Mouse (Mus musculus): ENCODE measurements around the gene Cntrob. TPM values are rescaled to one million over a fixed set of nuclear protein-coding genes. Genes with fewer than 3 reads are reported as not detected.

Gene Cntrob
- polyA plus RNA-seq, 1 experiment from 2014 or later, result 5.6 TPM

- Histone ChIP-seq H3K36me3 (replicated peaks; ENCODE audit: insufficient read depth, low read length) (no peaks in the 10 kb centered on the region), H3K4me3 (ENCODE audit: low read depth, low read length) (no peak overlapping the region), H3K9ac (replicated peaks) (no peak overlapping the region), H3K27me3 (ENCODE audit: insufficient read depth, low read length) (peaks cover 18% of the 10 kb centered on the region; the same call in 1 of the 2 replicates), H3K4me1 (ENCODE audit: insufficient read depth) (no peaks in the 10 kb centered on the region), H3K27ac (ENCODE audit: low read depth) (no peak overlapping the region), H3K4me2 (ENCODE audit: low read depth, low read length) (no peak overlapping the region), H3K9me3 (ENCODE audit: low read length) (no peaks in the 10 kb centered on the region)
- WGBS (ENCODE audit: insufficient replicate concordance), result 12% methylated on average over 13 of the region's 13 CpGs
- DNase-seq, result peak; percentile 80
- peak; percentile 15; the same call in 1 of the 2 replicates for ATAC-seq
- TF ChIP-seq EP300 (IDR thresholded peaks at IDR 0.05; ENCODE audit: low read depth) (no peak), CTCF (IDR thresholded peaks at IDR 0.05; ENCODE audit: low read depth) (peak; percentile 84)
Observed at GRCm38 (mm10) chr11:69269575-69269974, 54.0 kb downstream of the Cntrob start.

GRCm38 (mm10) chr11:69268100-69268499 lies 55.5 kb downstream of the Cntrob start:
- H3K4me1 ChIP-seq (ENCODE audit: insufficient read depth), result no peaks in the 10 kb centered on the region
- H3K36me3 ChIP-seq (replicated peaks; ENCODE audit: insufficient read depth, low read length), result no peaks in the 10 kb centered on the region
- no peak for DNase-seq
- no peak overlapping the region for H3K27ac ChIP-seq (ENCODE audit: low read depth)
- no peak overlapping the region for H3K9ac ChIP-seq (replicated peaks)
- no peak overlapping the region for H3K4me3 ChIP-seq (ENCODE audit: low read depth, low read length)
- no peak overlapping the region for H3K4me2 ChIP-seq (ENCODE audit: low read depth, low read length)
- ATAC-seq, result no peak
- TF ChIP-seq CTCF (IDR thresholded peaks at IDR 0.05; ENCODE audit: low read depth) (no peak), EP300 (IDR thresholded peaks at IDR 0.05; ENCODE audit: low read depth) (no peak)
- H3K9me3 ChIP-seq (ENCODE audit: low read length), result no peaks in the 10 kb centered on the region
- 76% methylated on average over 13 of the region's 13 CpGs for WGBS (ENCODE audit: insufficient replicate concordance)
- peaks cover 16% of the 10 kb centered on the region; the same call in 1 of the 2 replicates for H3K27me3 ChIP-seq (ENCODE audit: insufficient read depth, low read length)

GRCm38 (mm10) chr11:69267341-69267740 lies 56.2 kb downstream of the Cntrob start:
- H3K36me3 ChIP-seq (replicated peaks; ENCODE audit: insufficient read depth, low read length), result no peaks in the 10 kb centered on the region
- H3K27ac ChIP-seq (ENCODE audit: low read depth), result no peak overlapping the region
- no peaks in the 10 kb centered on the region for H3K4me1 ChIP-seq (ENCODE audit: insufficient read depth)
- WGBS (ENCODE audit: insufficient replicate concordance), result 25% methylated on average over 7 of the region's 7 CpGs
- no peak overlapping the region for H3K4me2 ChIP-seq (ENCODE audit: low read depth, low read length)
- H3K4me3 ChIP-seq (ENCODE audit: low read depth, low read length), result no peak overlapping the region
- peaks cover 16% of the 10 kb centered on the region; the same call in 1 of the 2 replicates for H3K27me3 ChIP-seq (ENCODE audit: insufficient read depth, low read length)
- DNase-seq (no peak), ATAC-seq (no peak)
- no peaks in the 10 kb centered on the region for H3K9me3 ChIP-seq (ENCODE audit: low read length)
- no peak overlapping the region for H3K9ac ChIP-seq (replicated peaks)
- TF ChIP-seq CTCF (IDR thresholded peaks at IDR 0.05; ENCODE audit: low read depth) (peak; percentile 55), EP300 (IDR thresholded peaks at IDR 0.05; ENCODE audit: low read depth) (no peak)

GRCm38 (mm10) chr11:69266253-69266652 lies 57.3 kb downstream of the Cntrob start:
- Histone ChIP-seq H3K9me3 (ENCODE audit: low read length) (no peaks in the 10 kb centered on the region), H3K9ac (replicated peaks) (no peak overlapping the region), H3K4me1 (ENCODE audit: insufficient read depth) (no peaks in the 10 kb centered on the region), H3K27me3 (ENCODE audit: insufficient read depth, low read length) (peaks cover 11% of the 10 kb centered on the region; the same call in 1 of the 2 replicates), H3K36me3 (replicated peaks; ENCODE audit: insufficient read depth, low read length) (no peaks in the 10 kb centered on the region), H3K4me3 (ENCODE audit: low read depth, low read length) (no peak overlapping the region), H3K27ac (ENCODE audit: low read depth) (no peak overlapping the region), H3K4me2 (ENCODE audit: low read depth, low read length) (no peak overlapping the region)
- 16% methylated on average over 10 of the region's 10 CpGs for WGBS (ENCODE audit: insufficient replicate concordance)
- ATAC-seq (no peak), DNase-seq (no peak)
- TF ChIP-seq EP300 (IDR thresholded peaks at IDR 0.05; ENCODE audit: low read depth) (no peak), CTCF (IDR thresholded peaks at IDR 0.05; ENCODE audit: low read depth) (no peak)

DNA sequence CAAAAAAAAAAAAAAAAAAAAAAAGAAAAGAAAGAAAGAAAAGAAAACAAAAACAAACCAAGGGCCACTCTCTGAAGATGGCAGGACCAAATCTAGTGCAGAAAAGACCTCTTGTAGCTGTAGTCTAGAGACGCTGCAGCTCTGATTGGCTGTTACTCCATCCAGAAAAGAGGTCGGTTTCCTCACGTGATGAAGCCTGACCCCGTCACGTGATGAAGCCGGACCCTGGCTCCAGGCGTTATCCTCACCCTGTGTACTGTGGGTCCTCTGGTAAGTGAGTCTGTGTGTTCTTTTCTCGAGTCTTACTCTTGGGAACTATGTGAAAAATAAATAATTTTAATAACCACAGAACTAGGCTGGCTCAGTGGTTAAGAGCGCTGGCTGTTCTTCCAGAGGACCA lies 58.2 kb downstream of the Cntrob start:
- Histone ChIP-seq H3K36me3 (replicated peaks; ENCODE audit: insufficient read depth, low read length) (no peaks in the 10 kb centered on the region), H3K4me3 (ENCODE audit: low read depth, low read length) (no peak overlapping the region), H3K9me3 (ENCODE audit: low read length) (no peaks in the 10 kb centered on the region), H3K9ac (replicated peaks) (no peak overlapping the region), H3K4me1 (ENCODE audit: insufficient read depth) (no peaks in the 10 kb centered on the region), H3K27me3 (ENCODE audit: insufficient read depth, low read length) (0 out of 2 replicates have a peak, but pooled peaks cover 9% of the 10 kb centered on the region), H3K27ac (ENCODE audit: low read depth) (no peak overlapping the region), H3K4me2 (ENCODE audit: low read depth, low read length) (no peak overlapping the region)
- 64% methylated on average over 9 of the region's 9 CpGs for WGBS (ENCODE audit: insufficient replicate concordance)
- DNase-seq (no peak), ATAC-seq (no peak)
- TF ChIP-seq EP300 (IDR thresholded peaks at IDR 0.05; ENCODE audit: low read depth), result no peak
- no peak for TF ChIP-seq CTCF (IDR thresholded peaks at IDR 0.05; ENCODE audit: low read depth)

- DNase-seq, result no peak
- Histone ChIP-seq H3K27me3 (ENCODE audit: insufficient read depth, low read length) (0 out of 2 replicates have a peak, but pooled peaks cover 6% of the 10 kb centered on the region), H3K4me3 (ENCODE audit: low read depth, low read length) (no peak overlapping the region), H3K4me1 (ENCODE audit: insufficient read depth) (no peaks in the 10 kb centered on the region), H3K9ac (replicated peaks) (no peak overlapping the region), H3K9me3 (ENCODE audit: low read length) (no peaks in the 10 kb centered on the region), H3K27ac (ENCODE audit: low read depth) (no peak overlapping the region), H3K36me3 (replicated peaks; ENCODE audit: insufficient read depth, low read length) (no peaks in the 10 kb centered on the region), H3K4me2 (ENCODE audit: low read depth, low read length) (no peak overlapping the region)
- 60% methylated on average over 2 of the region's 2 CpGs for WGBS (ENCODE audit: insufficient replicate concordance)
- no peak for TF ChIP-seq CTCF (IDR thresholded peaks at IDR 0.05; ENCODE audit: low read depth)
- no peak for TF ChIP-seq EP300 (IDR thresholded peaks at IDR 0.05; ENCODE audit: low read depth)
- no peak for ATAC-seq
Observed at GRCm38 (mm10) chr11:69264276-69264675, 59.3 kb downstream of the Cntrob start.

DNA sequence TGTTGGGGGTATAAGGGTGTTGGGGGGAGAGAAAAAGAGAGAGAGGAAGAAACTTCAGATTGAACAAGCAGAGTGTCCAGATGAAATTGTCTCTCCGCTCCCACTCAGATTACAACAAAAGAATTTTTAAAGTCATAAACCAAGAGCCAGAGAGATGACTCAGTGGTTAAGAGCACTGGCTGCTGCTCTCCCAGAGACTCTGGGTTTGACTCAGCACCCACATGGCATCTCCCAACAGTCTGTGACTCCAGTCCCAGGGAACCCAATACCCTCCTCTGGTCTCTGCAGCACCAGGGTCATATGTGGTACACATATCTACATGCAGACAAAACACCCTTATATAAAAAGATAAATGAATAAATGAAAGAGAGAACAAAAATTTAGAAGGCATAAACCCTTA lies 63.5 kb downstream of the Cntrob start:
- no peak for TF ChIP-seq CTCF (IDR thresholded peaks at IDR 0.05; ENCODE audit: low read depth)
- TF ChIP-seq EP300 (IDR thresholded peaks at IDR 0.05; ENCODE audit: low read depth), result no peak
- Histone ChIP-seq H3K4me1 (ENCODE audit: insufficient read depth) (no peaks in the 10 kb centered on the region), H3K4me3 (ENCODE audit: low read depth, low read length) (no peak overlapping the region), H3K4me2 (ENCODE audit: low read depth, low read length) (no peak overlapping the region), H3K9ac (replicated peaks) (no peak overlapping the region), H3K36me3 (replicated peaks; ENCODE audit: insufficient read depth, low read length) (no peaks in the 10 kb centered on the region), H3K27me3 (ENCODE audit: insufficient read depth, low read length) (no peaks in the 10 kb centered on the region), H3K9me3 (ENCODE audit: low read length) (no peaks in the 10 kb centered on the region), H3K27ac (ENCODE audit: low read depth) (no peak overlapping the region)
- WGBS (ENCODE audit: insufficient replicate concordance), result 87% methylated on average over 1 of the region's 1 CpGs
- no peak for ATAC-seq
- DNase-seq, result no peak

Data from liver, postnatal 0 days (tissue).